Mouse (Mus musculus): Measurements from ENCODE around the gene Wdr89.

Wdr89 gene

GRCm38 (mm10) chr12:75668221-75668620, 1.1 kb downstream of the Wdr89 start:
- no peak for DNase-seq

- DNase-seq: no peak
These were observed 2.4 kb downstream of the Wdr89 start for GRCm38 (mm10) chr12:75666939-75667338.

- DNase-seq: no peak
These were observed 4.9 kb downstream of the Wdr89 start for GRCm38 (mm10) chr12:75664516-75664810.

GRCm38 (mm10) chr12:75663646-75664515, 5.5 kb downstream of the Wdr89 start:
- DNase-seq: no peak

GRCm38 (mm10) chr12:75662376-75662775, 7.0 kb downstream of the Wdr89 start:
- no peak for DNase-seq

- DNase-seq: no peak
These were observed 10.9 kb downstream of the Wdr89 start for GRCm38 (mm10) chr12:75658403-75658802.

GRCm38 (mm10) chr12:75656580-75656979, 12.8 kb downstream of the Wdr89 start:
- peak; percentile 37 for DNase-seq

- DNase-seq: no peak
These were observed 15.0 kb downstream of the Wdr89 start for GRCm38 (mm10) chr12:75654247-75654801.

- DNase-seq: no peak
These were observed 19.6 kb downstream of the Wdr89 start for GRCm38 (mm10) chr12:75649706-75650093.

GRCm38 (mm10) chr12:75649058-75649705, 20.2 kb downstream of the Wdr89 start:
- no peak for DNase-seq

GRCm38 (mm10) chr12:75648281-75648680, 21.1 kb downstream of the Wdr89 start:
- DNase-seq: no peak

GRCm38 (mm10) chr12:75647663-75648062, 21.7 kb downstream of the Wdr89 start:
- DNase-seq: no peak

GRCm38 (mm10) chr12:75645780-75646179, 23.6 kb downstream of the Wdr89 start:
- no peak for DNase-seq

- DNase-seq: no peak
These were observed 27.6 kb downstream of the Wdr89 start for GRCm38 (mm10) chr12:75641726-75642125.

- no peak for DNase-seq
These were observed 31.0 kb downstream of the Wdr89 start for GRCm38 (mm10) chr12:75638345-75638744.

- no peak for DNase-seq
These were observed 32.2 kb downstream of the Wdr89 start for GRCm38 (mm10) chr12:75637103-75637502.

- no peak for DNase-seq
These were observed 33.4 kb downstream of the Wdr89 start for GRCm38 (mm10) chr12:75635771-75636430.

- no peak for DNase-seq
These were observed 39.7 kb downstream of the Wdr89 start for GRCm38 (mm10) chr12:75629618-75630017.

- DNase-seq: no peak
These were observed 46.0 kb downstream of the Wdr89 start for GRCm38 (mm10) chr12:75623292-75623691.

- no peak for DNase-seq
These were observed 46.5 kb downstream of the Wdr89 start for GRCm38 (mm10) chr12:75622835-75623234.

GRCm38 (mm10) chr12:75616841-75617240, 52.5 kb downstream of the Wdr89 start:
- DNase-seq: no peak

GRCm38 (mm10) chr12:75616158-75616791, 53.1 kb downstream of the Wdr89 start:
- peak; percentile 14 for DNase-seq

GRCm38 (mm10) chr12:75615556-75615955, 53.8 kb downstream of the Wdr89 start:
- no peak for DNase-seq

Measured in lung, postnatal 14 days (tissue).